In the genomic region with DNA sequence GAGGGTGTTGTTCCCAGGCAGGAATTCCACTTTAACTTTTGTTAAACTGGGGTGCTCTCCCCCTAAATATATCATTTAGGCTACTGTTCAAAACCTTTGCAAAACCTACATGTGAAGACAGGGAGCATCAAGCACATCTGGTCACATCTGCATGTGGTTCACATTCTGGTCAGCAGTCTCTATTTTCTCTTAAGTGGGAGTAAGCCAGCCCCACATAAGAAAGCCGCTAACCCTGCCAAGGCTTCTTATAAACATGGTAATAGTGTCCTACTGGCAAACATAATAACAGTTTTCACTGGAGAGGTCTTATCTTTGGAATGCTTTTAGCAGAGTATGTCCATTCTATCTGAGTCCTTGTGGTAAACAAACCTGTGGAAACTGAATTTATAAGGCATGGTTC, we compare ENCODE assay signal across 20 mouse cellular contexts.
DNase-seq lines count a peak whose midpoint lies in the region; ATAC-seq and TF ChIP-seq lines count a peak whose summit lies in the region.
"Had no signal": no experiment of that assay in that cellular context is flagged by ENCODE, and none has a peak within 500 bp of the region (broad histone marks: within the 10 kb centered on the region; RNA-seq: fewer than 3 reads in every experiment).

No protein-coding gene starts in this region.

- H3K4me1 ChIP-seq in limb, embryonic 14.5 days (ENCODE audit: control insufficient read depth, insufficient read depth, low read length): no peaks in the 10 kb centered on the region
- no peaks in the 10 kb centered on the region for H3K4me1 ChIP-seq in limb, embryonic 10.5 days
- H3K4me1 ChIP-seq in stomach, embryonic 14.5 days (ENCODE audit: control insufficient read depth, insufficient read depth, low read length): no peaks in the 10 kb centered on the region
- H3K4me1 ChIP-seq in stomach, postnatal 0 days (replicated peaks; ENCODE audit: control insufficient read depth, insufficient read depth): no peaks in the 10 kb centered on the region
- no peaks in the 10 kb centered on the region for H3K4me1 ChIP-seq in stomach, embryonic 16.5 days (ENCODE audit: control insufficient read depth, insufficient read depth, low read length)
- H3K4me1 ChIP-seq: embryonic facial prominence, embryonic 13.5 days; forebrain, embryonic 10.5 days; forebrain, embryonic 12.5 days had no signal

- H3K27me3 ChIP-seq in limb, embryonic 14.5 days (ENCODE audit: control insufficient read depth, insufficient read depth, low read length): no peaks in the 10 kb centered on the region
- H3K27me3 ChIP-seq in limb, embryonic 10.5 days (ENCODE audit: low read depth, poor library complexity, severe bottlenecking): no peaks in the 10 kb centered on the region
- no peaks in the 10 kb centered on the region for H3K27me3 ChIP-seq in stomach, embryonic 14.5 days (ENCODE audit: control insufficient read depth, insufficient read depth, low read length)
- no peaks in the 10 kb centered on the region for H3K27me3 ChIP-seq in stomach, postnatal 0 days (ENCODE audit: control insufficient read depth, insufficient read depth, low read length)
- H3K27me3 ChIP-seq in stomach, embryonic 16.5 days (ENCODE audit: control insufficient read depth, insufficient read depth, low read length): no peaks in the 10 kb centered on the region
- H3K27me3 ChIP-seq: embryonic facial prominence, embryonic 13.5 days; forebrain, embryonic 12.5 days had no signal

- H3K27ac ChIP-seq in limb, embryonic 14.5 days (replicated peaks; ENCODE audit: low read depth, low read length): no peak overlapping the region
- H3K27ac ChIP-seq in limb, embryonic 10.5 days: no peak overlapping the region
- H3K27ac ChIP-seq in stomach, embryonic 14.5 days (ENCODE audit: low read length): no peak overlapping the region
- no peak overlapping the region for H3K27ac ChIP-seq in stomach, postnatal 0 days (replicated peaks)
- H3K27ac ChIP-seq in stomach, embryonic 16.5 days (ENCODE audit: low read length): no peak overlapping the region
- H3K27ac ChIP-seq: embryonic facial prominence, embryonic 13.5 days; forebrain, embryonic 10.5 days; forebrain, embryonic 12.5 days had no signal

- H3K4me2 ChIP-seq in limb, embryonic 14.5 days (replicated peaks; ENCODE audit: low read depth, low read length, severe bottlenecking): no peak overlapping the region
- no peak overlapping the region for H3K4me2 ChIP-seq in stomach, embryonic 14.5 days (replicated peaks; ENCODE audit: low read depth, low read length)
- no peak overlapping the region for H3K4me2 ChIP-seq in stomach, postnatal 0 days (replicated peaks; ENCODE audit: low read depth)
- H3K4me2 ChIP-seq in stomach, embryonic 16.5 days (ENCODE audit: low read depth, low read length): no peak overlapping the region
- H3K4me2 ChIP-seq: embryonic facial prominence, embryonic 13.5 days; forebrain, embryonic 12.5 days had no signal

- no peak for TF ChIP-seq POLR2A in limb, embryonic 14.5 days (IDR thresholded peaks at IDR 0.05; ENCODE audit: borderline replicate concordance, extremely low read depth, insufficient read depth, insufficient read length)

- peak; percentile 4 for DNase-seq in limb, embryonic 14.5 days (ENCODE audit: low spot score)
- no peak for DNase-seq in limb, embryonic 10.5 days (ENCODE audit: low spot score)
- DNase-seq in stomach, postnatal 0 days (ENCODE audit: low spot score): no peak
- no peak for DNase-seq in adrenal gland, postnatal 14 days
- DNase-seq: adrenal gland, adult 2 months; adrenal gland, postnatal 10 days; adrenal gland, postnatal 36 days; cerebellum, adult 11-12 months; cerebellum, adult 2 months; cerebellum, adult 9-10 months; cerebellum, postnatal 10 days; cerebellum, postnatal 25 days had no signal

- TF ChIP-seq CTCF in stomach, postnatal 0 days (IDR thresholded peaks at IDR 0.05; ENCODE audit: low read depth): no peak

- H3K9me3 ChIP-seq in limb, embryonic 14.5 days (ENCODE audit: control insufficient read depth, low read length): no peaks in the 10 kb centered on the region
- H3K9me3 ChIP-seq in limb, embryonic 10.5 days (replicated peaks): no peaks in the 10 kb centered on the region
- H3K9me3 ChIP-seq in stomach, embryonic 14.5 days (ENCODE audit: control insufficient read depth, low read depth, low read length): no peaks in the 10 kb centered on the region
- no peaks in the 10 kb centered on the region for H3K9me3 ChIP-seq in stomach, postnatal 0 days (ENCODE audit: control insufficient read depth, low read length)
- H3K9me3 ChIP-seq in stomach, embryonic 16.5 days (replicated peaks; ENCODE audit: control insufficient read depth, low read length): no peaks in the 10 kb centered on the region
- H3K9me3 ChIP-seq: embryonic facial prominence, embryonic 13.5 days; forebrain, embryonic 10.5 days; forebrain, embryonic 12.5 days had no signal

- no peak overlapping the region for H3K9ac ChIP-seq in limb, embryonic 14.5 days (ENCODE audit: low read depth, low read length, severe bottlenecking)
- H3K9ac ChIP-seq in stomach, embryonic 14.5 days (replicated peaks; ENCODE audit: low read depth, low read length): no peak overlapping the region
- no peak overlapping the region for H3K9ac ChIP-seq in stomach, postnatal 0 days (ENCODE audit: low read length)
- no peak overlapping the region for H3K9ac ChIP-seq in stomach, embryonic 16.5 days (ENCODE audit: low read length)
- H3K9ac ChIP-seq: embryonic facial prominence, embryonic 13.5 days; forebrain, embryonic 12.5 days had no signal

- WGBS in limb, embryonic 14.5 days: 79% methylated on average over 1 of the region's 1 CpGs
- 95% methylated on average over 1 of the region's 1 CpGs for WGBS in limb, embryonic 10.5 days
- 39% methylated on average over 1 of the region's 1 CpGs for WGBS in stomach, embryonic 14.5 days
- WGBS in stomach, postnatal 0 days: 44% methylated on average over 1 of the region's 1 CpGs
- 39% methylated on average over 1 of the region's 1 CpGs for WGBS in stomach, embryonic 16.5 days

- no peaks in the 10 kb centered on the region for H3K36me3 ChIP-seq in limb, embryonic 14.5 days (ENCODE audit: control insufficient read depth, insufficient read depth, low read length)
- no peaks in the 10 kb centered on the region for H3K36me3 ChIP-seq in limb, embryonic 10.5 days
- no peaks in the 10 kb centered on the region for H3K36me3 ChIP-seq in stomach, embryonic 14.5 days (ENCODE audit: control insufficient read depth, insufficient read depth, low read length)
- H3K36me3 ChIP-seq in stomach, postnatal 0 days (ENCODE audit: control insufficient read depth, insufficient read depth, low read length): no peaks in the 10 kb centered on the region
- no peaks in the 10 kb centered on the region for H3K36me3 ChIP-seq in stomach, embryonic 16.5 days (ENCODE audit: control insufficient read depth, insufficient read depth, low read length)
- H3K36me3 ChIP-seq: embryonic facial prominence, embryonic 13.5 days; forebrain, embryonic 10.5 days; forebrain, embryonic 12.5 days had no signal

- no peak overlapping the region for H3K4me3 ChIP-seq in limb, embryonic 14.5 days (replicated peaks; ENCODE audit: low read length)
- no peak overlapping the region for H3K4me3 ChIP-seq in limb, embryonic 10.5 days
- H3K4me3 ChIP-seq in stomach, embryonic 14.5 days (ENCODE audit: low read depth, low read length): no peak overlapping the region
- no peak overlapping the region for H3K4me3 ChIP-seq in stomach, postnatal 0 days (ENCODE audit: low read depth, low read length)
- no peak overlapping the region for H3K4me3 ChIP-seq in stomach, embryonic 16.5 days (replicated peaks; ENCODE audit: low read length)
- H3K4me3 ChIP-seq: embryonic facial prominence, embryonic 13.5 days; erythroblast, embryonic 14.5 days; forebrain, embryonic 10.5 days; forebrain, embryonic 12.5 days had no signal

- ATAC-seq in limb, embryonic 14.5 days (ENCODE audit: low FRiP score, low read depth): no peak
- peak; percentile 42; the same call in 1 of the 2 replicates for ATAC-seq in stomach, embryonic 14.5 days (ENCODE audit: insufficient number of reproducible peaks, insufficient read depth, low FRiP score, low read depth)
- no peak for ATAC-seq in stomach, postnatal 0 days (ENCODE audit: low FRiP score, low TSS enrichment)
- 0 out of 2 replicates have a peak, but pooled peaks have one; percentile 17 for ATAC-seq in stomach, embryonic 16.5 days (ENCODE audit: insufficient read depth, low FRiP score)
- ATAC-seq: forebrain, embryonic 14.5 days; forebrain, embryonic 16.5 days had no signal

- no peak for TF ChIP-seq EP300 in stomach, postnatal 0 days (optimal IDR thresholded peaks at IDR 0.05)

Comparison
In these comparisons a context has a peak if more than half of its experiments do, and no peak if none do; other contexts are left out.
1. ATAC-seq: peak in stomach, embryonic 14.5 days (single experiment) and stomach, embryonic 16.5 days (single experiment); none in limb, embryonic 14.5 days (single experiment) and stomach, postnatal 0 days (single experiment).